Mouse (Mus musculus): ENCODE results near the gene Tasp1. TPM values are rescaled to one million over a fixed set of nuclear protein-coding genes. Genes with fewer than 3 reads are reported as not detected.

Tasp1 gene
- polyA plus RNA-seq, 1 experiment from 2014 or later: 21.1 TPM

DNA sequence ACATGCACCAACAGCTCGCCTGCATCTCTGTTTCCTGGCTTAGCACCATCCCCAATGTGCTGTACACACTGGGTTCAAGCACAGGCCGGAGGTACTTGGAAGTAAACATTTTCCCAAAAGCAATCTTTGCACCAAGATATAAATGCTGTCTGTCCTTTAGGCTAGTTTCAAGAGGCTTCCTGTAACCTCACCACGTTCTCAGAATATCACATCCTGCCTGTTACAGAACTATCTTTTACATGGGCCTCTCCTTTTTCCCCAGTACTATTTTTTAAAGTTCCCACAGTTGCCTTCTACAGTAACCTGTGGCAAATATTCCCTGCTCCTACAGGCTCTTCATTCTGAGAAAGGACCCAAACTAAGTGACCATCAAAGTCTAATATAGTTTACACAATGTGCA, 8.5 kb upstream of the Tasp1 start:
- no peak for ATAC-seq (replicated peaks; ENCODE audit: insufficient number of reproducible peaks, low FRiP score, low TSS enrichment, low read depth)
- no peaks in the 10 kb centered on the region for H3K27me3 ChIP-seq (ENCODE audit: control insufficient read depth, insufficient read depth, low read length)
- WGBS: 83% methylated on average over 3 of the region's 3 CpGs
- H3K9ac ChIP-seq (replicated peaks; ENCODE audit: low read length): no peak overlapping the region
- H3K4me3 ChIP-seq (ENCODE audit: low read depth, low read length): no peak overlapping the region
- DNase-seq (ENCODE audit: low spot score): no peak
- H3K27ac ChIP-seq (replicated peaks; ENCODE audit: low read depth, low read length): no peak overlapping the region
- H3K9me3 ChIP-seq (replicated peaks; ENCODE audit: control insufficient read depth, low read length): no peaks in the 10 kb centered on the region
- no peaks in the 10 kb centered on the region for H3K4me1 ChIP-seq (ENCODE audit: control insufficient read depth, insufficient read depth, low read length)
- H3K36me3 ChIP-seq (replicated peaks; ENCODE audit: control insufficient read depth, insufficient read depth, low read depth, low read length): no peaks in the 10 kb centered on the region
- H3K4me2 ChIP-seq (ENCODE audit: low read depth, low read length): no peak overlapping the region

DNA sequence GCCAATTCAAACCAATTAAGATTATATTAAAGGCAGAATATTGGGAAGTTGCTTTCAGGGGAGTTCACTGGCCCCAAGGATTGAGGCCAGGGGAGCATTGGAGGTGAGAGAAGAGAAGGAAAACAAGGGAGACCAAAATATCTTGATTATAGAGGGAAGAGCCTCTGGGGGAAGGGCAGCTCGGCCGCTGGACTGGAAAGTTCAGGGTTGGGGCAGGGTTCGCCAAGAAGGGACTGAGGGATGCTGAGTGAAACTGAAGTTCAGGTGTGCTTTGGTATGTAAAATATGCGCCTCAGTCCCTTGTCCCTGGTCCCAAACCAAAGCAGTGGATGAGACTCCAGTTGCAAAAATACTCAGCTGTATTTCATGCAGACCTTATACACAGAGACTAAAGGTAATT, 911 bp upstream of the Tasp1 start:
- Histone ChIP-seq H3K9ac (replicated peaks; ENCODE audit: low read length) (no peak overlapping the region), H3K9me3 (replicated peaks; ENCODE audit: control insufficient read depth, low read length) (no peaks in the 10 kb centered on the region), H3K4me3 (ENCODE audit: low read depth, low read length) (no peak overlapping the region), H3K4me1 (ENCODE audit: control insufficient read depth, insufficient read depth, low read length) (no peaks in the 10 kb centered on the region), H3K27me3 (ENCODE audit: control insufficient read depth, insufficient read depth, low read length) (no peaks in the 10 kb centered on the region), H3K4me2 (ENCODE audit: low read depth, low read length) (peak overlapping the region; percentile 51; the same call in 1 of the 2 replicates), H3K27ac (replicated peaks; ENCODE audit: low read depth, low read length) (no peak overlapping the region), H3K36me3 (replicated peaks; ENCODE audit: control insufficient read depth, insufficient read depth, low read depth, low read length) (no peaks in the 10 kb centered on the region)
- WGBS: 51% methylated on average over 4 of the region's 4 CpGs
- ATAC-seq (replicated peaks; ENCODE audit: insufficient number of reproducible peaks, low FRiP score, low TSS enrichment, low read depth) (no peak), DNase-seq (ENCODE audit: low spot score) (no peak)

DNA sequence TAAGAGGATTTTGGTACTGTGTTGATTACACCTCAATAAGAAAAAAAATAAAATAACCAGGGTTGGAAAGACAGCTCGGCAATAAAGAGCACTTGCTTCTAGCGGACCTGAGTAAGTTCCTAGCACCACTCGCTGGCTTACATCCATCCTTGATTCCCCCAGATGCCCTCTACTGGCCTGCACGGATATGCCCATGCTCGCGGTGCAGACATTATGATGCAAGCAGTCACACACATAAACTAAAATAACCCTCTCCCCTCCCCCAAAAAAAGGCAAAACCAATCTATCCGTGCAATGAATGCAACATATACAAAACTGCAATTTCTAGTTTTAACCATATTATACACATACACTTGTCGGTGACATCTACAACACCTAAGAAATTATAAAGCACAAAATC, 929 bp downstream of the Tasp1 start:
- H3K27me3 ChIP-seq (ENCODE audit: control insufficient read depth, insufficient read depth, low read length): no peaks in the 10 kb centered on the region
- ATAC-seq (replicated peaks; ENCODE audit: insufficient number of reproducible peaks, low FRiP score, low TSS enrichment, low read depth) (no peak), DNase-seq (ENCODE audit: low spot score) (no peak)
- H3K4me3 ChIP-seq (ENCODE audit: low read depth, low read length): peak overlapping the region; percentile 85
- H3K27ac ChIP-seq (replicated peaks; ENCODE audit: low read depth, low read length): no peak overlapping the region
- WGBS: 80% methylated on average over 8 of the region's 8 CpGs
- H3K9ac ChIP-seq (replicated peaks; ENCODE audit: low read length): no peak overlapping the region
- H3K9me3 ChIP-seq (replicated peaks; ENCODE audit: control insufficient read depth, low read length): no peaks in the 10 kb centered on the region
- H3K4me1 ChIP-seq (ENCODE audit: control insufficient read depth, insufficient read depth, low read length): no peaks in the 10 kb centered on the region
- H3K4me2 ChIP-seq (ENCODE audit: low read depth, low read length): peak overlapping the region; percentile 77
- no peaks in the 10 kb centered on the region for H3K36me3 ChIP-seq (replicated peaks; ENCODE audit: control insufficient read depth, insufficient read depth, low read depth, low read length)

DNA sequence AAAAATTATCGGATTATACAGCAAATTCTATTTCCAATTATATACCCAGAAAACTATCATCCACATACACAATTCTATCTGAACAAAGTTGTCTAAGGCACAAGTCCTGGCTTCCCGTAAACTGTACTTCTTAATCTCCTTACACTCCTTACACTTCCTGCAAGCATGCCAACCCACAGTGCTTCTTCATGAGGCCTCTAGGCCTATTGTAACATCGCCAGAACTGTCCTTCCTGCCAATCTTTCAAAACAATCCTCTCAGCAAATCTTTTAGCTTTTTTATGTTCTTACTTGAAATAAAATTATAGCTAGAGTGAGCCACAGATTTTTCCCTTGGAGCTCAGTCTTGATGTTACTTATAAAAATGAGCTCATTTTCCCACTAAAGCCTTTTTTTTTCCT, 5.1 kb downstream of the Tasp1 start:
- Histone ChIP-seq H3K27ac (replicated peaks; ENCODE audit: low read depth, low read length) (no peak overlapping the region), H3K9me3 (replicated peaks; ENCODE audit: control insufficient read depth, low read length) (no peaks in the 10 kb centered on the region), H3K4me1 (ENCODE audit: control insufficient read depth, insufficient read depth, low read length) (no peaks in the 10 kb centered on the region), H3K36me3 (replicated peaks; ENCODE audit: control insufficient read depth, insufficient read depth, low read depth, low read length) (no peaks in the 10 kb centered on the region), H3K9ac (replicated peaks; ENCODE audit: low read length) (no peak overlapping the region), H3K4me3 (ENCODE audit: low read depth, low read length) (no peak overlapping the region), H3K4me2 (ENCODE audit: low read depth, low read length) (no peak overlapping the region), H3K27me3 (ENCODE audit: control insufficient read depth, insufficient read depth, low read length) (no peaks in the 10 kb centered on the region)
- WGBS: 88% methylated on average over 3 of the region's 3 CpGs
- DNase-seq (ENCODE audit: low spot score) (no peak), ATAC-seq (replicated peaks; ENCODE audit: insufficient number of reproducible peaks, low FRiP score, low TSS enrichment, low read depth) (no peak)

- WGBS: 90% methylated on average over 4 of the region's 4 CpGs
- Histone ChIP-seq H3K9me3 (replicated peaks; ENCODE audit: control insufficient read depth, low read length) (no peaks in the 10 kb centered on the region), H3K27ac (replicated peaks; ENCODE audit: low read depth, low read length) (no peak overlapping the region), H3K4me3 (ENCODE audit: low read depth, low read length) (no peak overlapping the region), H3K4me1 (ENCODE audit: control insufficient read depth, insufficient read depth, low read length) (no peaks in the 10 kb centered on the region), H3K4me2 (ENCODE audit: low read depth, low read length) (no peak overlapping the region), H3K36me3 (replicated peaks; ENCODE audit: control insufficient read depth, insufficient read depth, low read depth, low read length) (no peaks in the 10 kb centered on the region; the same call in 1 of the 2 replicates), H3K9ac (replicated peaks; ENCODE audit: low read length) (no peak overlapping the region), H3K27me3 (ENCODE audit: control insufficient read depth, insufficient read depth, low read length) (no peaks in the 10 kb centered on the region)
- DNase-seq (ENCODE audit: low spot score) (no peak), ATAC-seq (replicated peaks; ENCODE audit: insufficient number of reproducible peaks, low FRiP score, low TSS enrichment, low read depth) (no peak)
Measured at GRCm38 (mm10) chr2:140060092-140060867, 6.3 kb downstream of the Tasp1 start.

DNA sequence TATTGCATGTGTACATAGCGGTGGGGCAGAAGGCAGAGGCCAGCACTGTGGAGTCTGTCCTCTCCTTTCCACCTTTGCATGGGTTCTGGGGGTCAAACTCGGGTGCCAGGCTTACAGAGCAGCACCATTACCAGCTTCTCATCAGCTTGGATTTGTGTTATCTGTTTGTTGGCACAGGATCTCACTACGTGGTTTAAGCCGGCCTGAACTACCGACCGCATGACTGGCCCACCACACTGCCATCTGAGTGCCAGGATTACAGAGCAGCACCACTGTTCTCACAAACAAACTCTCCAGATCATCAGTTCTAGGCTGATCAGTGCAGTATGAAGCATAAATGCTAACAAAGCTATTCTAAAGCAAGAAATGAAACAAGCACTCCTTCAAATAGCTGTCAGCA, 8.5 kb downstream of the Tasp1 start:
- DNase-seq (ENCODE audit: low spot score) (no peak), ATAC-seq (replicated peaks; ENCODE audit: insufficient number of reproducible peaks, low FRiP score, low TSS enrichment, low read depth) (no peak)
- Histone ChIP-seq H3K27ac (replicated peaks; ENCODE audit: low read depth, low read length) (no peak overlapping the region), H3K4me1 (ENCODE audit: control insufficient read depth, insufficient read depth, low read length) (no peaks in the 10 kb centered on the region), H3K27me3 (ENCODE audit: control insufficient read depth, insufficient read depth, low read length) (no peaks in the 10 kb centered on the region), H3K4me3 (ENCODE audit: low read depth, low read length) (no peak overlapping the region), H3K9me3 (replicated peaks; ENCODE audit: control insufficient read depth, low read length) (no peaks in the 10 kb centered on the region), H3K9ac (replicated peaks; ENCODE audit: low read length) (no peak overlapping the region), H3K4me2 (ENCODE audit: low read depth, low read length) (no peak overlapping the region), H3K36me3 (replicated peaks; ENCODE audit: control insufficient read depth, insufficient read depth, low read depth, low read length) (no peaks in the 10 kb centered on the region; the same call in 1 of the 2 replicates)
- 95% methylated on average over 6 of the region's 6 CpGs for WGBS

DNA sequence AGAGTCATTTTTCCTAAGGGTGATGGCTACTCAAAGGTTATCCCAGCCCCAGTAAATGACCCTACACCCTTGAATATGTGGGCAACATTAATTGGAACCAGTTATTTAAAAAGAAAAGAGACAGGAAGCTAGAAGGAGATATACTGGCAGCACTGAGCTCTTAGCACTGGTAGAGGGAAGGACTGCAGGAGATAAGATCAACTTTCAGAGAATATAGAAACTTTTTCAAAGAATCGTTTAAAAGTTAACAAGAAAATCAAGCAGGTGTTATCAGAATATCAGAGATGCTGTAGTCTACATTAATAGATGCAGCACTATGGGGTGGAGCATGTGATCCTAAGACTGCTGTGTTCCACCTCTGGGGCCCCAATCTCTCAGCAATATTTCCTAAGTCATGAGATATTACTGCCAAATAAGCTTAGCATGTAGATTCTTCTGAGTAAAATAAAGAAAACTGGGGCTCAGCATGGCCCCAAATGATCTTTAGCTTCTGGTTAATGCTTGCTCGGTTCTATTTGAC, 14.9 kb downstream of the Tasp1 start:
- Histone ChIP-seq H3K9me3 (replicated peaks; ENCODE audit: control insufficient read depth, low read length) (no peaks in the 10 kb centered on the region), H3K9ac (replicated peaks; ENCODE audit: low read length) (no peak overlapping the region), H3K36me3 (replicated peaks; ENCODE audit: control insufficient read depth, insufficient read depth, low read depth, low read length) (no peaks in the 10 kb centered on the region; the same call in 1 of the 2 replicates), H3K4me2 (ENCODE audit: low read depth, low read length) (no peak overlapping the region), H3K27me3 (ENCODE audit: control insufficient read depth, insufficient read depth, low read length) (no peaks in the 10 kb centered on the region), H3K27ac (replicated peaks; ENCODE audit: low read depth, low read length) (no peak overlapping the region), H3K4me3 (ENCODE audit: low read depth, low read length) (no peak overlapping the region), H3K4me1 (ENCODE audit: control insufficient read depth, insufficient read depth, low read length) (no peaks in the 10 kb centered on the region)
- 88% methylated on average over 2 of the region's 2 CpGs for WGBS
- ATAC-seq (replicated peaks; ENCODE audit: insufficient number of reproducible peaks, low FRiP score, low TSS enrichment, low read depth): no peak
- DNase-seq (ENCODE audit: low spot score): no peak

GRCm38 (mm10) chr2:140042522-140043131, 24.0 kb downstream of the Tasp1 start:
- 91% methylated on average over 2 of the region's 2 CpGs for WGBS
- Histone ChIP-seq H3K27me3 (ENCODE audit: control insufficient read depth, insufficient read depth, low read length) (no peaks in the 10 kb centered on the region), H3K27ac (replicated peaks; ENCODE audit: low read depth, low read length) (no peak overlapping the region), H3K9ac (replicated peaks; ENCODE audit: low read length) (no peak overlapping the region), H3K36me3 (replicated peaks; ENCODE audit: control insufficient read depth, insufficient read depth, low read depth, low read length) (no peaks in the 10 kb centered on the region), H3K4me2 (ENCODE audit: low read depth, low read length) (no peak overlapping the region), H3K4me3 (ENCODE audit: low read depth, low read length) (no peak overlapping the region), H3K9me3 (replicated peaks; ENCODE audit: control insufficient read depth, low read length) (no peaks in the 10 kb centered on the region), H3K4me1 (ENCODE audit: control insufficient read depth, insufficient read depth, low read length) (no peaks in the 10 kb centered on the region)
- DNase-seq (ENCODE audit: low spot score) (no peak), ATAC-seq (replicated peaks; ENCODE audit: insufficient number of reproducible peaks, low FRiP score, low TSS enrichment, low read depth) (no peak)
